Mouse (Mus musculus): ENCODE measurements around the gene Xdh.

GRCm38 (mm10) chr17:73894399-73894798, 55.6 kb downstream of the Xdh start:
- TF ChIP-seq CTCF (IDR thresholded peaks at IDR 0.05; ENCODE audit: extremely low read depth, insufficient read length, insufficient replicate concordance, low read depth, low read length) (no peak), POLR2A (IDR thresholded peaks at IDR 0.05; ENCODE audit: low read depth, low read length) (no peak)

Measured in small intestine, adult 2 months (tissue).